Mouse (Mus musculus): ENCODE results near the gene Cmas.

DNA sequence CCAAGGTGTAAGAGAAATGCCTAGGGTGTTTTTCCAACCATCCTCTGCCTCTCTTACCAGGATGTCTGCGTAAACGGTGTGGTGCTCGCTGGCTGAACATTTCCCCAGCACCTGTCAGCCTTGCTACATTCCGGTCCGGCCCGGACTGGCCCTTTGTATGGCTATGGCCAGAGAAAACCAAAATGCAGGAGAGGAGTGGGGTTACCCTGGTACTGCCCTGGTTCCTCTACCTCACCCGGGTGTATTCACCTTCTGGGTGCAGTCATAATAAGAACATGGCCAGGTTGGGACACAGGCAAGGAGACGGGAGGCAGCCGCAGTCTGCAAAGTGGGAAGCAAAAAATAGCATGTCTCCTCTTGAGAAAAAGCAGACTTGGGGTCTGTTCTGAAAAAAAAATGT lies 38.6 kb downstream of the Cmas start:
- TF ChIP-seq CTCF (IDR thresholded peaks at IDR 0.05; ENCODE audit: extremely low read depth, insufficient read length, insufficient replicate concordance, low read depth, low read length) (no peak), POLR2A (IDR thresholded peaks at IDR 0.05; ENCODE audit: low read depth, low read length) (no peak)

All from small intestine, adult 2 months (tissue).